Mouse (Mus musculus) small intestine, adult 2 months (tissue): Measurements from ENCODE around the gene Alyref2.

ENCODE experiments used
- CTCF ChIP-seq: fragments of 200-500 bp; IDR thresholded peaks from 2 replicates; pipeline ENCODE4 v1.5.1; 2012; ENCODE audit warnings: low read depth, mild to moderate bottlenecking, control low read depth, inconsistent platforms, low read length, moderate library complexity, mixed read lengths; ENCODE audit not compliant: insufficient replicate concordance, insufficient read length; ENCODE audit errors: extremely low read depth
- POLR2A ChIP-seq: fragments of 200-500 bp; IDR thresholded peaks from 2 replicates; pipeline ENCODE4 v1.6.1; 2012; ENCODE audit warnings: low read depth, mild to moderate bottlenecking, control low read depth, inconsistent platforms, low read length, moderate library complexity

DNA sequence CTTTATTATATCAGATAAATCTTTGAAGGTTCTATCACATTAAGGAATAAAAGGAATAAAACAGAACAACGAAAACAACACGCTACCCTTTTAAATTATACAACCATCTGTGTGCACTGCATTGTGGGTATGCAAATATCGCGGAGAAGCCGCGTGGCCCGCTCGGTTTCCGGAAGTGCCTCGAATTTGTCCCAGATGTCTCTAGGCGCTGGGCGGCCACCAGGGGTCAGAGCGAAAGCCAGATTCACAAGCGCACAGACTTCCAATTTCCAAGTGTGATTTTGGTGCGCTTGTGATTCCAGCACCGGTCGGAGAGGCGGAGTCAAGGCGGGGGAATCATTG lies at the start of gene Alyref2:
- TF ChIP-seq CTCF (peak; percentile 79; the same call in 1 of the 2 replicates), POLR2A (no peak; the same call in 1 of the 2 replicates)
